Mouse (Mus musculus): ENCODE data around the gene Itgb4. TPM values are rescaled to one million over a fixed set of nuclear protein-coding genes. Genes with fewer than 3 reads are reported as not detected.
A peak's percentile ranks its signal among the peaks of the same experiment; 100 is the strongest.
"Not testable (repeated sequence)": the region's sequence is repeated elsewhere in the genome, so short reads cannot be mapped to it uniquely, and the experiment has no call there.

The Itgb4 gene
- polyA plus RNA-seq, 1 experiment from 2014 or later, result 7.8 TPM

DNA sequence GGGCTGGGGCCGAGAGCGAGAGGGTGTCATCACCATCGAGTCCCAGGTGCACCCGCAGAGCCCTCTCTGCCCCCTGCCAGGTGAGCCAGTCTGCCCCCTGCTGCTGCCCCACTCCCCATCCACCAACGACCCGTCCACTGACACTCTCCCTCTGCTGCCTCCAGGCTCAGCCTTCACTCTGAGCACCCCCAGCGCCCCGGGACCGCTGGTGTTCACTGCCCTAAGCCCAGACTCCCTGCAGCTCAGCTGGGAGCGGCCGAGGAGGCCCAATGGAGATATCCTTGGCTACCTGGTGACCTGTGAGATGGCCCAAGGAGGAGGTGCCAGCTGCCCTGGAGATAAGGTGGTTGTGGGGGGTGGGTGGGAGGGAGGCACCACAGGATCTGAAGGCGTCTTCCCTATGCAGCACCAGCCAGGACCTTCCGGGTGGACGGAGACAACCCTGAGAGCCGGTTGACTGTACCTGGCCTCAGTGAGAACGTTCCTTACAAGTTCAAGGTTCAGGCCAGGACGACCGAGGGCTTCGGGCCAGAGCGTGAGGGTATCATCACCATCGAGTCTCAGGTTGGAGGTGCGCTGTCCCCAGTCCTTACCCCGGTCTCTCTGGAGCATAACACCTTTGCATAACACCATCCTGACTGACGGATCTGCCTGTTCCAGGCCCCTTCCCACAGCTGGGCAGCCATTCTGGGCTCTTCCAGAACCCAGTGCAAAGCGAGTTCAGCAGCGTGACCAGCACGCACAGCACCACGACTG, 32.8 kb downstream of the Itgb4 start:
- DNase-seq (ENCODE audit: low spot score), result no peak

DNA sequence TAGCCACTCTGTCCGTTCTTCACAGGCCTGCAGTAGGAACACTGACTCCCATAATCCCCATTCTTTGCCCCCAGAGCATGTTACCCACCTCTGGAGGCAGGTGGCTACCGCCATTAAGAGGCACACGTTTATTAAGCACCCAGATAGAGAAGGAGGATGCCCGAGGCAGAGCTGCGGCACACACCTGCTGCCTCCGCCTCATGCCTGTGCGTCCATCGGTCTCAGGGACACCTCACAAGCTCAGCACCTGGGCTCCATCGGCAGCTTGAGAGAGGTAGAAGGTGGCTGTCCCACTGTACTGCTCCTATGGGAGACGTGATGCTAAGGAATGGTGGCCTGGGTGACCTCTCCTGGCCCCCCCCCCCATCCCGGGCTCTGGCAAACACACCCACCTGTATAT, 33.9 kb downstream of the Itgb4 start:
- DNase-seq (ENCODE audit: low spot score), result no peak

DNA sequence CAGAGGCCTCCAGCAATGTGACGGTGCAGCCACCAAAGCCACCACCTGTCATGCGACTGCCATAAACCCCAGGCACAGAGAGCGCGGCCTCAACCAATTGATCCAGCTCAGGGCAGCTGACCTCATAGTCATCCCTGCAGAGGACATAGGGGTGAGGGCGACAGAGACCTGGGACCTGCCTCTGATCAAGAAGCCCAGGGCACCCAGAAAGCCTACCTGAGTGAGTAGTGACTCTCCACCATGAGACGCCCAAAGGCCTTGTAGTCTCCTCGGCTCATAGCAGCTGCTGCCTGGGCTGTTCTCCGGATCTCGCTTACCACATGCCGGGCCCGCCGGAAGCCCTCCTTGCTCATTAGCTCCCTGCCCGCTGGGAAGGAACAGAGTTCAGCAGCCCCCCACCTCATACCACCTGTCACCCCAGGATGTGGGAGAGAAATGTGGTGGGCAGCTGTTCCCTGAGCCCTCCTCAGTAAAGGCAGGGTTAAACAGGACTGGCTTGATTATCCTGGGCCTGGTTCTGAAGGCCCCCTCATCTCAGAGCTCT, 34.4 kb downstream of the Itgb4 start:
- DNase-seq (ENCODE audit: low spot score), result no peak

DNA sequence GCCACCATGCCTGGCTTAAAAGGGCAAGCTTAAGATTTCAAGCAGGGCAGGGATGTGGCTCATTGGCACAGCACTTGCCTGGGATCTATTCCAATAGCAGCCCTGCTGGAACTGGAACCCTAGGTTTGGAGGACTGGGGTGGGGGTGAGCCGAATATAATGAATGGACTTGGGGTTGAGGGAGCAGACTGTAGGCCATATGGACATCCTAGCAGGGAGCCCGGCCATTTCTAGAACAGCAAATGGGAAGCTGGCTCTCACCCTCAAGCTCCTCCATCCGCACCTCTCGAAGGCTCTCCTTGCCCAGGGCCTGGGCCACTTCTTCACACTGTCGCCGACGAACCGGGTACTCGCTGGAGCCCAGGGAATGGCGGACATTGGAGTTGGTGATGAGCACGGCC, 35.2 kb downstream of the Itgb4 start:
- no peak for DNase-seq (ENCODE audit: low spot score)

DNA sequence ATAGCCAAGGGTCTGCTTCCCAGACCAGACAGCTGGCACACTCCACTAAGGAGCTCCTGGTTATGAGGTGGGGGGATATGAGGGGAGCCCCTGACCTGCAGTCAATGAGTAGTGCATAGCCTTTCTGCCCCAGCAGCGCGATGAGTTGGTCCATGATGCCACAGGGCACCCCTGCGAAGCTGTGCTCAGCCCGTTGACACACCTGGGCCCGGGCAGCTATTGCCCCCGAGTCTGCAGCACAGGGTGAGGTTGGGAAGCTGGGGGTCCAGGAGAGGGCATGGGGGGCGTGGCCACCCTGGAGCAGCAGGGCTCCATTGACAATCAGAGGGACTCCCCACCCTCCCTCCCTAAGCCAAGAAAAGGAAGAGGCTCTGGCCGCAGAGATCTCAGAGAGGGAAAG, 35.6 kb downstream of the Itgb4 start:
- no peak for DNase-seq (ENCODE audit: low spot score)

DNA sequence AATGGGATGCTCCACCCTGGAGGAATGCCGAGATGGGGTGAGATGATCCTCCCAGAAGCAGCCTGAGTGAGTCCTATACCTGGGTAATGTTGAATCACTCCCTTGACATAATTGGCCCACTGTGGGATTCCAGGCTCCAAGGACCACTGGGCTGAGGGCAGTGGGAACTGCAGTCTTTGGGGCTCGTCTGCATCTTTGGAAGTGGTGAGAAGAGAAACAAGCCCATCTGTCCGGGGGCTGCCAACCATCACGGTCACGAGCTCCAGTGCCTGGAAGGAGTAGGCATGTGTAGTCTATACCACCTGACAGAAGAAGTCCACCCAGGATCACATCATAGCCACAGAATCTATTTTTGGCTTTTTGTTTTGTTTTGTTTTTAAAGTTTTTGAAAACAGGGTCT, 36.4 kb downstream of the Itgb4 start:
- DNase-seq (ENCODE audit: low spot score), result no peak

DNA sequence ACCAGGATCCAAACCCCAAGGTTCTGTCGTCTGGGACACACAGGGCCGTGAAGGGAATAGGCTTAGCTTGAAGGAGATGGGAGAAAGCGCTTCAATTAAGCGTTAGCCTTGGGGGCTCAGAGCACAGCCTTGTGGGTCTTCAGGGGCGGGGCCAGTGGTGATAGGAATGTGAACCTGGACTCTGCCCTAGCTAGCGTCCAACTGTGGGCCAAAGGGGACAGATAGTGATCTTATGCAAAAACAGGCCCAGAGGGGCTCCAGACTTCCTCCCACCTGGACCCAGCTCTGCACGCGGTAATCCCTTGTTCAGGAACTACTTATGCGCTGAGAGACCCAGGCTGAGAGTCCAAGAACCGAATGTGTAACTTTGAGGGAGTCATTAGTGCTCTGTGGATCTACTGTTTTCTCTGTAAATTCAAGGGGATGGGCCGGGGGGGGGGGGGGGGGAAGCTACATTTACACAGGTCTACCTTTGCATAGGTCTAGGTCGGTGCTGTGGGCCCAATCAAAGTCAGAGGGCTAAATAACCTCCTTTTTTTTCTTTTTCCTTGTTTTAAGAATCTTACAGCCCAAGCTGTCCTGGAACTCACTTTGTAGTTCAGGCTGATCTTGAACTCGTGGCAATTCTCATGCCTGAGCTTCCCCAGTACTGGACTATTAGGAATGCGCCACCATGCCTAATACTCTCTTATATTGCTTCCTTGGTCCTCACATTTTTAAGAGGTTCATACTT, 37.2 kb downstream of the Itgb4 start:
- DNase-seq (ENCODE audit: low spot score), result no peak

DNA sequence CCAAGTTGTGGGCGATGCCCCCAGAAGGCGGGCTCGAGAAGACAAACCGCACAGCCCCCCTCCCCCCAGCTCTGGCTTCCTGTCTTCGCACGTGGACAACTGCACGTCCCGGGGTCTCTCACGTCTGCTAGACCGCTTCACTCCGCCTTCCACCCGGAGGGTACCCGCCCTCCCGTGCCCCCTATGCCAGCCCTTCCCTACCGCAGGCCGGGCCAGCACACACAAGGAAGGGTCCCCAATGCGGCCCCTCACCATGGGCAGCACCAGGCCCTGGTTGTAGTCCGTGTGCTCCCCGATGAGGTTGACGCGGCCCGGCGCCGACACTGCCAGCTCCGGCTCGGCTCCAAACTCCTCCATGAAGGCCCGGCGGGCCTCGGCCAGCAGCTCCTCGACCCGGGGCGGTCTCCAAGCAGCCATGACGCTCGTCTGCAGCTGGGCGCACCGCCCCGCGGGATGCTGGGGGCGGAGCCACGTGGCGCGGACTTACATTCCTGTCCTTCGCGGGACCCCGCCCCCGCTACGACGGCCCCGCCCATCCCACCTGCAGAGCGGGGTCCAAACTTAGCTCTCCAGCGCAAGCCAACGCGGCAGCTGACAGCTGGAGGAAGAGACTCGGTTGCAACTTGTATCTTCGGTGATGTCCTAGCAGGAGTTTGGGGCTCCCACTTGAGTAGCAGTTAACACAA, 37.9 kb downstream of the Itgb4 start, which contains the start of gene Galk1:
Gene Galk1, minus strand, starts transcription at position 458 of the 686 bp plus-strand sequence.
- peak; percentile 97 for DNase-seq (ENCODE audit: low spot score)

DNA sequence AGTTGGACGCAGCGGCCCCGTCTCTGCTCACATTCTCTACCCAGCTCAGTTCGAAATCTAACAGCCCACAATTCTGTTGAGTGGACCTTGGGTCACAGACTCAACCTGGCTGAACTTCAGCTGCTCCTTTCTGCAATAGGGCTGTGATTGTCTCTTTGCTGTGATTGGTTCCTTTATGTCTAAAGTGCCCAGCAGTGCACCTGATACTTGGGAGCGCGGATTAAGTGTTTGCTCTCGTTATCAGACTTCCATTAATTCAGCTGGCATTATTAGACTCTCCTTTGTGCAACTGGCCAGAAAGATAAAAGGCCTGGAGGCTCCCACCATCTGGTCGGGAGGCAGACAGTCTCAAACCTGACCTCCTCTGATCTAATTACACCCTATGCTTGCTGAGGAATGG, 40.3 kb downstream of the Itgb4 start:
- DNase-seq (ENCODE audit: low spot score), result no peak

DNA sequence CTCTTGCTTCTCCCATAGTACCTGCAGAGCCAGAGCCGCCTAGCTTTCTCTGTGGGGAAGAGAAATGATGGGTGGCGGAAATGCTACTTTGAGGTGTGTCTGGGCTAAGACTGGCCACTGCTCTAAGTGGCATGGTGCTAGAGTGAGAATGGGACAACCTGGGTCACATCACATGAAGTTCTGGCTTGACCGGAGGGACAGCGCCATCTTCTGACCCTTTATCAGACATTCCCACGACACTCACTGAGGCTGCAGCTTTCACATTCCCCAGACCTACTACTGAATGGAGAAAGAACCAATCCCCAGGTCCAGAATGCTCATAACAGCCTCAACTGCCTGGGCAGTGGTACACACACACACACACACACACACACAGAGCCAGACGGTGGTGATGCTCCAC, 43.6 kb downstream of the Itgb4 start:
- no peak for DNase-seq (ENCODE audit: low spot score)

DNA sequence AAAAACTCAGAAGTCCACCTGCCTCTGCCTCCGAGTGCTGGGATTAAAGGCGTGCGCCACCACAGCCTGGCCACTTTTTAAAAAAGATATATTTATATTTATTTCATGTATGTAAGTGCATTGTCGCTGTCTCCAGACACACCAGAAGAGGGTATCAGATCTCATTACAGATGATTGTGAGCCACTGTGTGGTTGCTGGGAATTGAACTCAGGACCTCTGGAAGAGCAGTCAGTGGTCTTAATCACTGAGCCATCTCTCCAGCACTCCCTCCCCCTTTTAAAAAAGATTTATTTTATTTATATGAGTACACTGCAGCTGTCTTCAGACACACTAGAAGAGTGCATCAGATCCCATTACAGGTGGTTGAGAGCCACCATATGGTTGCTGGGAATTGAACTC, 44.4 kb downstream of the Itgb4 start:
- not testable (repeated sequence) for DNase-seq (ENCODE audit: low spot score)

DNA sequence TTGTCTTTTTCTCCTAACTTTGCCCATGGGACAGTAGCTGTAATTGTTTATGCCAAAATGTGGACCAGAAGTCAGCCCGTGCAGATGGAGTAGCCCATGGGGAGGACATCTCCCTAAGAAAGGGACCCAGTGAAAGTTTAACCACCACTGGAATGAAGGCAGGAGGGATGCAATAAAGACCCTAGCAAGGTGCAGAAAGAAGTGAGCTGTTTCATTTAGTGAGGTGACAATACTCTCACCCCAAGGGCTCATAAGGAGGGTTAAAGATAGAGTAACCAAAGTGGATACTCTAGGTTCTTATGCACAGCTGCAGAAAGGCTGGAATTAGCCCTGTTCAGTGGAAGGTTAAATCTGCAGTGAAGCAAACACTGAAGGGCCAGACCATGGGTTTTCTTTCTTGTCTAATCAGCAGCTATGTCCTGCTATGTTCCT, 44.9 kb downstream of the Itgb4 start:
- DNase-seq (ENCODE audit: low spot score), result no peak

DNA sequence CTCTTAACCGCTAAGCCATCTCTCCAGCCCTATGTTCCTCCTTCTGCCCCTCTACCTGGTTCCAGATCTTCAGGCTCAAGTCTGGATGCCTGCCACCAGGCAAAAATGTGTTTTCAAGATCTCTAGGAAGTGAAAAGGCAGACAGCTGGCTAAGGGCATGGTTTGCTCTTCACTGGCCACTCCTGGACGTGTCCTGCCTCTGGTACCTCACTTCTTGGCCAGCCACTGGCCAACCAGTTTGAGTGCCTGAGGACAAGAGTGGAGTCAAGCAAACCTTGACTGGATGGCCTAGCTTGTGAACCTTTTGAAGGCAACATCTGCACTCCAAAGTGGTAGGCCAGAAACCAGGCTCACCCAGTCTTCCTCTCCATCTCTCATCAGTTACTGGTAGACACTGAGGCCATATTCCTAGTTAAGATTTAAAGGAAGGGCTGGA, 45.5 kb downstream of the Itgb4 start:
- DNase-seq (ENCODE audit: low spot score), result peak; percentile 32

DNA sequence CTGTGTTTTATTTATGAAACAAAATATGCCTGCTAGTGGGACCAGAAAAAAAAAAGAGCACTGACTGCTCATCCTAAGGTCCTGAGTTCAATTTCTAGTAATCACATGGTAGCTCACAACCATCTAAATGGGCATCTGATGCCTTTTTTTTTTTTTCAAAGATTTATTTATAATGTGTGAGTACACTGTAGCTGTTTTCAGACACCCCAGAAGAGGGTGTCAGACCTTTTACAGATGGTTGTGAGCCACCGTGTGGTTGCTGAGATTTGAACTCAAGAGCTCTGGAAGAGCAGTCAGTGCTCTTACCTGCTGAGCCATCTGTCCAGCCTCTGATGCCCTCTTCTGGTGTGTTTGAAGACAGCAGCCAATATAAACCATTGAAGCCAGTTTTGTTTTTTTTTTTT, 46.0 kb downstream of the Itgb4 start:
- DNase-seq (ENCODE audit: low spot score), result peak; percentile 53

DNA sequence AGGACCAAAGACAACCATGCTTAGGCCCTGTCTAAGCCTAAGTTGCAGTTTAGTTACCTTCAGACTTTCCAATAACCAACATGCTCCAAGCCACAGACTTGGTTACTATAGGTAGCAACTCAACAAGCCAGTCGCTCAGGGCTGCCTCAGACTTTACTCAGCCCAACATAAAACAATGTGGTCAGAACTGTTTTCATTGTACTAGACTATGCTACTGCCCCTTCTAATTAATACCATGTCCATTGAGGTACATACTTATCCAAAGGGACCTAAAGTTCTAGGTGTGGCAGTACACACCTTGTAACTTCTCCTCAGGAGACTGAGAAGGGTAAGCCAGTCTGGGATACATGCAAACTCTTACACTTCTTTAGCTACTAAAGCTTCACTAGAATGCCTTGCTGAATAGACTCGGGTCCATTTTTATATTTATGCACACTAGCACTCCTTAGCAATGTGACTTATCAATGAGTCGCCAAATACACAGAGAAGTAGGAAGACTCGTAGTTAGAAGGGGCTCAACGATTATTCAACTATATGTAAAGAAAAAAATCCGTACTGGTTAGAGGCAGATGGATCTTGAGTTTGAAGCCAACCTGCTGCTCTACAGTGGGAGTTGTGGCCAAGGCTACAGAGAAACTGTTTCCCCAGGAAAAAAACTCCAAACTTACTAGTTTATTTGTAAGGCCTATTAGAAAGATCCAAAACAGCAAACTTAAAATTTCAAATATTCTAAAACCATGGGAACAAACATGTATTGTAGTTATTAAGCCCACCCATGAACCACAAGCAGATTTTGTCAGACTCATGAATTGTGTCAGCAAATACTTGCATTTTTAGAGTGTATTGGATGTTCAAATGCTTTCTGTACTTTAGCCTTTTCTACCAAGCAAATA, 47.1 kb downstream of the Itgb4 start:
- DNase-seq (ENCODE audit: low spot score), result no peak

DNA sequence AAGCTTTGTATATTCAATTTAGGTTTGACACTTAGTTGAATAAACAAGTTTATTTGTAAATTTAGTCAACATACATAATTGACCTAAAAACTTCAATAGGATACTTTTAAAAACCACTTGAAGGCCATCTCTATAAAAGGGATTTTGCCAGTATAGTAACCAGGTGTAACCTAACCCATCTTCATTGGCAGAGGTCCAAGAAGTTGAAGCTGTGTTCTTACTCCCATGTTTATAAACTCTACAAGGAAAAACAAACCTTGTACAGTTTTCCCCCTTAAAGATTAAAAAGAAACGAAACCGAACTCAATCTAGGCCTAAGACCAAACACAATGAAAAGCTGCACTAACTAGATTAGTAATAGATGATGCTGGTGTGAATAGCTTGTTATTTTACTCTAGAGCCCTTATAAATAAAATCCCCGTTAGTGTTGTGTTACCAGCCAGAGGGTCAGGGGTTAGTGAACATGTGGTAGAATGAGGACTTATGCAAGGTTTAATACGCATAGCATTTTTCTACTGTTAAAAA, 47.8 kb downstream of the Itgb4 start:
- DNase-seq (ENCODE audit: low spot score), result no peak

DNA sequence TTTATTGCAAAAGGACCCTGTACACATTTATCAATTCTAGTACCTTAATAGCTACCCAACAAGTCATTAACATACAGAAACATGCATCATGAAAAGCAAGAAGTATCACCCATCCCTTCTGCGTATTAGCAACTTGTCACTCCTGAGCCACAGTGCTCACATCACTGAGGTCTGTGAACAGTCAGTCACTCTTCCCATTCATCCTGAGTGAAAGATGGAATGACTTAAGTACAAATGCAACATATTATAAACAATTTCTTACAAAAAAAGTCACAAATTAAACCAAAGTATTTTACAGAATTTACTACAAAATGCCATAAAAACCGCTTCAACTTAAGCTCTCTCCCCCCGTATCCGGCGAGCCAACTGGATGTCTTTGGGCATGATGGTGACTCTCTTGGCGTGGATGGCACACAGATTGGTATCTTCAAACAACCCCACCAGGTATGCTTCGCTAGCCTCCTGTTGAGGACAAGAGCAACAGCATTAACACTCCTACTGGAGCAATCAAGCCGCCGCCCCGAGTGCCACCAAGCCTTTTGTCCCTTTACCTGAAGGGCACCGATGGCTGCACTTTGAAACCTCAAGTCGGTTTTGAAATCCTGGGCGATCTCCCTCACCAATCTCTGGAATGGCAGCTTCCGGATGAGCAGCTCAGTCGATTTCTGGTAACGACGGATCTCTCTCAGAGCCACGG, 48.7 kb downstream of the Itgb4 start:
- DNase-seq (ENCODE audit: low spot score), result not testable (repeated sequence)

DNA sequence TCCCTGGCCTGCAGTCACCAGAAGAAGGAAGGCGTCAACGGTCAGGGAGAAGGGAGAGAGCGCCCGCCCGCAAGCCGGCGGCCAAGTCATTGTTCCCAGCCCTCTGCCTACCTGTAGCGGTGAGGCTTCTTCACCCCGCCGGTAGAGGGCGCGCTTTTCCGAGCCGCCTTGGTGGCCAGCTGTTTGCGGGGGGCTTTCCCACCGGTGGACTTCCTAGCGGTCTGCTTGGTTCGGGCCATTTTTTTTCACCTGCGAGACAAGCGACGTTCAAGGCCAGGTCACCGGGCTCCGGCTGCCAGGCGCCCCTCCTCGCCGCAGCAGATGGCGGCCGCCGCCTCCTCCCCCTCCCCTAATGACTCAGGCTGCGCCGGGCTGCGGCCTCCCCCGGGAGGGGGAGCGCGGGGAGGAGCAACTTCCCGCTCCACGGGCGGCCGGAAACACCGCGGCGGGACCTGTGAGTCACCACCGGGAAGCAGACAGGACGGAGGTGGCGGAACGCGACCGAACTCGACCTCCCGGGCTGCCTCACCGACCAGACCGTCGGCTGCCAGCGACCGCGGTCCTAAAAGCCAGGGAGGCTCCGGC, 49.4 kb downstream of the Itgb4 start:
- DNase-seq (ENCODE audit: low spot score), result no peak

DNA sequence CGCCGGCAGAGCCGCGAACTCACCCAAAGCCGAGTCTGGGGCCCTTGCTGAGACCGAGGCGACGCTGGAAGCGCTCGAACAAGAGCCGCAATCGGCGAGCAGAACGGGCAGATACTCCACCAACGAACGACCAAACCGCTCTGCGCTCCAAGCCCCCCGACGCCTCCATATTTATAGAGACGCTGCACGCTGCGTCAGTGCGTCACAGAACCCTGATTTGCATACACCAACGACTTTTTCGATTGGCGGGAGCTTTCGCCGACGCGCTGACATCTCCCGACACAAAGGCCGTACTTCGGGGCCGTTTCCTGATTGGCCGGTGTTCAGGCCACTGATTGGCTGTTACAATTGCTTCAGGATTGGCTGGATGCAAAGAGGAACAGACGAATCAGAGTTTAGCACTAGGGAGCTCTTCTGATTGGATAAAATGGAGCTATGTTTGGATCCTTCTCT, 49.9 kb downstream of the Itgb4 start:
- peak; percentile 100 for DNase-seq (ENCODE audit: low spot score)

Measured in thymus, postnatal 0 days (tissue).